Mouse (Mus musculus): ENCODE measurements around the gene Oprm1.
"Not testable (repeated sequence)": the region's sequence is repeated elsewhere in the genome, so short reads cannot be mapped to it uniquely, and the experiment has no call there.

Oprm1 gene

DNA sequence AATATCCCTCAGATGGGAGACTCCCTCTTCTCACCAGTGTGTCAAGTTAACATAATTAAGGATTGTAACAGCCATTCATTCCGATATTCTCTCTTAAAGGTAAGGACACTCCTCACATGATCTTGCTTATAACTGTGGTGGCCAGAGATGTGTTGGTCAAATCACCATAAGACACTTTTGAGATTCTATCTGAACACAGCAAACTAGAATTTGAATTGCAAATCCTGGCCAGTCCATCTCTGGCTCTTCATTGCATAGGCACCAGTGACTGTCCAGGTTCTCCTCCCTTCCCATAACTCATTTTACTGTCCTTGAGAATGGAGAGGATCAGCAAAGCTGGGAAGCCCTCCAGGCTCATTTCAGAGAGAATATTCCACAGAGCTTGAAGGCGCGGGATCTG is at the start of gene Oprm1:
TSS of gene Oprm1 (plus strand) at position 301 of the 400 bp plus-strand sequence.
- no peak for DNase-seq (ENCODE audit: low spot score in 2 of 2)

DNA sequence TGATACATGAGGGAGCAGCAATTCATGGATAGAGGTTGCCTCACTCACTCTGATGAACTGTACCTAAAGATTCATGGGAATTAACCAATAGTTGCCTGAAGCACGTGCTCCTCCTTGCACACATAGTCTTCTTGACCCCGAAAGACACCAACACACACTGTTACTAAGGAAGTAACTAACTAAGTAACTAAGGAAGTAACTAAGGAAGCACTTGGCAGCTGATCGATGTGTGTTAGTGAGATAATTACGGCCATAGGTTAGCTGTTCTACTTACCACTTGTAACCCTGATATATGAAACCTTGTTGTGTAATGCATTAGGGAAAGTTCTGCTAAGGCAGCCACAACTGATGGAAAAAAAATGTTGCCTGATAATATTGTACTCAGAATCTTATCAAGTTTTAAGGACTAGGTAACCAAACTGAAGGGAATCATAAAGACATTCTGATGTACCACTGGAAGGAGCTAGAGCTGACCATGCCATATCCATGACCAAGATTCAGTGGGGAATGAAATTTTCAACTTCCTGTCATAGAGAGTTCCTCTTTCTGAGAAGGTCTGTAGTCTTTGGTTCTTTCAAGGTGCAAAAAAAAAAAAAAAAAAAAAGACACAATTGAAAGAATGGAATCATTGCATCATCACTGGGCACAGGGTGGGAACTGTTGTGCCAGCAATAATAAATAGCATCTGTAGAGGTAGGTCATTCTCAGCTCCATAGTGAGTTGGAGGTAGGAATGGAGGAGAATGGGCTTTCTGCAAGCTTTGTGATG is 40.9 kb upstream of the Oprm1 start:
- DNase-seq (ENCODE audit: low spot score in 2 of 2), result no peak

GRCm38 (mm10) chr10:6723765-6724164 is 34.5 kb upstream of the Oprm1 start:
- no peak for DNase-seq (ENCODE audit: low spot score in 2 of 2)

DNA sequence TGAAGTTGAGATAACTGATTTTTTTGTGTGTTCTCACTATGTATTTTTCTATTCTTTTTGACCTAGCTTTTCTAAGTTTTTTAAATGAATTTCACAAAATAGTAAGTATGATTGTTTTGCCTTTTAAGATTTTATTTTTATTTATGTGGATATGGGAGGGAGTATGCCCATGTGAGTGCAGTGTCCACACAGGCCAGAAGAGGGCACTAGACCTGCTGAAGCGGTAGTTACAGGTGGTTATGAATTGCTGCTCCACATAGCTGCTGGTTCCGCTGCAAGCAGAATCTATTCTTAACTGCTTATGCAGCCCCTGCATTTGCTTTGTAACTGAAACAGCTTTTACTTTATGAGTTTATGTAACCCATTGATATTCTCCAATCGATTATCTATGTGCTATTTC is 29.8 kb upstream of the Oprm1 start:
- DNase-seq (ENCODE audit: low spot score in 2 of 2), result no peak

GRCm38 (mm10) chr10:6753375-6753774 is 4.9 kb upstream of the Oprm1 start:
- no peak for DNase-seq (ENCODE audit: low spot score in 2 of 2)

GRCm38 (mm10) chr10:6761287-6761811 is 3.0 kb downstream of the Oprm1 start, which contains the start of gene Gm10945:
Gene Gm10945 (minus strand): TSS chr10:6761761.
- DNase-seq (ENCODE audit: low spot score in 2 of 2), result no peak

GRCm38 (mm10) chr10:6788517-6789237 is 30.4 kb downstream of the Oprm1 start:
- DNase-seq (ENCODE audit: low spot score in 2 of 2), result peak; percentile 3 to 7

DNA sequence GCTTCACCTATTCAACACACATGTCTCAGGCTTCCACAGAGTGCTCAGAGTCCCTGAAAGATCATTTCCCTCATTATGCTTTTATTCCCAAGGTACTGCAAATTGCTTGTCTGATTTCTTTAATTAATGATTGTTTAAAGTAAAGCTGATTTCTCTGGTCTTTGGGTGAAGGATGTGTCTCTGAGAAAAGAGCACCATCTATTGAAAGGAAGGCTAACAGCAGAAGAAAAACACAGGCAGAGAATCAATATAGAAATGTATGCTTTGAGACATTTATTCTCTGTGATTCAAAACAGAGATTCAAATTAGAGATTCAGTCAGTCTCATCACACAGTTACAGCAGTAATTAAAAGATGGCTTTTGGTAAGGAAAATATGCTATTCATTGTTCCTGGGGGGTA is 31.9 kb downstream of the Oprm1 start:
- DNase-seq (ENCODE audit: low spot score in 2 of 2), result no peak

DNA sequence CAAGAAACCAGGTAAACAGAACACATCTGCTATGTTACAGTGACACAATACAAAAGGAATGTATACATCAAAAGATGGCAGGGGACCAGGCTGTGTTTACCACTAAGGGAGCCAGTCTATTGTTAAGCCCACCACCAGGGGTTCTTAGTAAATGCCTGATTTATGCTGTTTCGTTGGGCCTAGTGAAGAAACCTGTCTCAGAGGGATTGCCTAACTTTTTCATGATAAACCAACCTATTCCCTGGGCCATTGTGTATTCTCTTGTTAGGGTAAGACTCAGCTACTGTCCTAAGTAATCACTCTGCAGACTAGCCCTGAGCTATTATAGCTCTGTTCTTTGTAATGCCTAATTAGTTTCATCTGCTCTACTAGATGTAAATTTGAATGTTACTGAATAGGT is 62.3 kb downstream of the Oprm1 start:
- no peak for DNase-seq (ENCODE audit: low spot score in 2 of 2)

DNA sequence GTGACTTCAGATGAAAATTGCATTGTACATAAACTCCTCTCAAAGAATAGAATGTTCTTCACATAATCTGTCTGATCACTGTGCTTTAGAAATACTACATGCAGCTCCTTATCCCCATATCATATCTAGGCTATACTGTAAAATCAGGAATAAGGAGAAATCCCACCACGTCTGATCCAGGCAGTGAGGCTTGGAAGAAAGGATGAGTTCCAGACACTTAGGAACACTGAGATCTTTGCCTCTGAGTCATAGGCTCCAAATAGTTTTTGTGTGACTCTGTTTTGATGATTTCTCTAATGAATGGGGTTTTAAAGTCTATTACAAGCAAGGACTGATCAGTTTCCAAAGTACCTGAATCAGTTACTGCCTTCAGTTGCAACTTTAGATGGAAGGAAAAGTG is 83.9 kb downstream of the Oprm1 start:
- DNase-seq (ENCODE audit: low spot score in 2 of 2), result no peak

- DNase-seq (ENCODE audit: low spot score in 2 of 2), result no peak
Measured at GRCm38 (mm10) chr10:6846283-6846682, 88.0 kb downstream of the Oprm1 start.

DNA sequence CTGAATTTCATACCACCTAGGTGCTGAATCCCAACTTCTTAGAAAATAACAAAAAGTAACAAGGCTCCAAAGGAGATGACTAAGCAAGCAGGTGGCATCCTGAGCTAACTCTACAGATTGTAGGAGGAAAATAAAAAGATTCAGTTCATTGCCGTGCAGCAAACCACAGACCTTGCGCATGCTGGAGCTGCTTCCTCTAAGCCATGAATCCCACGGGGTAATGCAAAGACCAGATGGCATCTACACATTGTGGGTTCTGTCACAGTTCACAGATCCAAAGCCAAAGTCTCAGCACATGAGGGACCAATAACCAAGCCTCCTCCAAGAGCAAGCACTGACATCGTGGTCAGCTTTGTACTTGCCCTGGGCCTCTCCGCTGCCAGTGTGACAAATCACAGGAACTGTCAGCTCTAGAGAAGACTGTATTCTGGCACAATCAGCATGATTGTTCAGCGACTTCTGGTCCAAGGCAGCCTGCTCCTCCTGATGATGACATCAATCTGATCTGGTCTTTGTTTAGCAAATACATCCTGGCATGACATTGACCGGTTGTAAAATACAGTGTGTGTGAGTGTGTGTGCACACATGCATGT is 90.0 kb downstream of the Oprm1 start:
- DNase-seq (ENCODE audit: low spot score in 2 of 2), result no peak

DNA sequence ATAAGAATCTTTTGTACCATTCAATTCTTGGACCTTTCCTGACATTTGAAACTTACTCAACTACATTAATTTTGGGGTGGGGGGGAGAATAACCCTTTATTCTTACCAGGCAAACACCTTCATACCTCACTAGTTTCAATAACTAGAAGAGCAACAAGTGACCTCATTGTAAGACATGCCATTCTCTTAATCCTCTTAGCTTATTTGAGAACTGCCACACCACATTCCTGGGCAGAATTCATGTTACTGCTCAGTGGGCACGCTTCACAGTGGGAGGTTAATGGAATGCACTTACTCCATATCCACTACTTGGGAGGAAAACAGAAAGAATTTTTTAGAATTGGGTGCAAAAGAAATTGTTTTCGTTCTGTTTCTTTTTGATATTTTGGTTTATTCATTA is 90.5 kb downstream of the Oprm1 start:
- DNase-seq (ENCODE audit: low spot score in 2 of 2), result no peak

- DNase-seq (ENCODE audit: low spot score in 2 of 2), result no peak
Measured at GRCm38 (mm10) chr10:6855812-6856211, 97.5 kb downstream of the Oprm1 start.

GRCm38 (mm10) chr10:6871418-6872072 is 113.2 kb downstream of the Oprm1 start:
- no peak for DNase-seq (ENCODE audit: low spot score in 2 of 2)

DNA sequence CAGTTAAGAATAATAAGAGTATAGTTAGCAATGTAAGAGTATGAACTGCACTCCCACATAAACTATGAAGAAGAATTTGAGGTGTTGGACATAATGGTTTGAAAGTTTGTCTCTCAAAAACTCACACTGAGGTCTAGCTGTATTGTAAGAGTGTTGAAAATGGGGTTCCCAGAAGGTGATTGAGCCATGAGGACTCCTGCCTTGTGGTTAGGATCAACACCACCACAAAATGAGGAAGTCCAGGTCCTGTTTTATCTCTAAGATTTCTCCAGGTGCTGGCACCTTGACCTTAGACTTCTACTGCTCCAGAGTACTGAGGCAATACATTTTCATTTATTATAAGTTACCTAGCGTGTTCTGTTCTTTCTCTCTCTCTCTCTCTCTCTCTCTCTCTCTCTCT is 115.6 kb downstream of the Oprm1 start:
- no peak for DNase-seq (ENCODE audit: low spot score in 2 of 2)

DNA sequence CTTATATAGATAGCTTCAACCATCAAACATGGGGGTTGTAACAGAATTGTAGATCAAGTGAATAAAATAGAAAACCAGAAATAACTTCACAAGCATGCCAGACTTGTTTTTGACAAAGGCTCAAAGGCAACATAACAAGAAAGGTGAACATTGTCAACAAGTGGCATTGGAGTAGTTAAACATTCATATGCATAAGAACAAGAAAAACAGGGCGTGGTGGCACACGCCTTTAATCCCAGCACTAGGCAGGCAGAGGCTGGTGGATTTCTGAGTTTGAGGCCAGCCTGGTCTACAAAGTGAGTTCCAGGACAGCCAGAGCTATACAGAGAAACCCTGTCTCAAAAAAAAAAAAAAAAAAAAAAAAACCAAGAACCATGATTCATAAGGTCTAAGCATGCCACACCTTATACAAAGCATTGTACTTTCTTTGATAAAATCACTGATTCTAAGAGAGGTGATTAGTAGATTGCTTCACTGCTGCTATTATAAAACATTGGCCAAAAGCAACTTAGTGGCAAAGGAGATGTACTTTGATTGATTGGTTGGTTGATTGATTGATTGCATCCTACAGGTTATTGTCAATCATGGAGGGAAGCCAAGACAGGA is 120.1 kb downstream of the Oprm1 start:
- no peak for DNase-seq (ENCODE audit: low spot score in 2 of 2)

- not testable (repeated sequence) for DNase-seq (ENCODE audit: low spot score in 2 of 2)
Measured at GRCm38 (mm10) chr10:6882041-6882440, 123.7 kb downstream of the Oprm1 start.

DNA sequence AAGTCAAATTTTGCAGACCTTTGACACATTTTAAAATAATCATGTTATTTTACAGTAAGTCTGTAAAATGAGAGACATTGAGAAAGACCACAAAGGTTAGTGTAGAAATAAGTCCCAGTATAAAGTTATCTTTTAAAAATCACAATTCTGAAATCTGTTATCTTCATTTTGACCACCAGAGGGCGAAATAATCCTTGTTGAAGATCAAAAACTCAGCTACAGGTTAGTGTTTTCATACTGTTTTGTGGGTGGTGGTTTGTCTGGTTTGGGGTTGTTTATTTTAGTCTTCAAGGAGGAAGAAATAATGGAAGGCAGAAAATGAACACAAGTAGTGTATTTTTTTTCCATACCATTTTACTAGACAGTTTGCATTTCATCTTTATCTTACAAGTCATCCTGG is 127.2 kb downstream of the Oprm1 start:
- DNase-seq (ENCODE audit: low spot score in 2 of 2), result no peak

DNA sequence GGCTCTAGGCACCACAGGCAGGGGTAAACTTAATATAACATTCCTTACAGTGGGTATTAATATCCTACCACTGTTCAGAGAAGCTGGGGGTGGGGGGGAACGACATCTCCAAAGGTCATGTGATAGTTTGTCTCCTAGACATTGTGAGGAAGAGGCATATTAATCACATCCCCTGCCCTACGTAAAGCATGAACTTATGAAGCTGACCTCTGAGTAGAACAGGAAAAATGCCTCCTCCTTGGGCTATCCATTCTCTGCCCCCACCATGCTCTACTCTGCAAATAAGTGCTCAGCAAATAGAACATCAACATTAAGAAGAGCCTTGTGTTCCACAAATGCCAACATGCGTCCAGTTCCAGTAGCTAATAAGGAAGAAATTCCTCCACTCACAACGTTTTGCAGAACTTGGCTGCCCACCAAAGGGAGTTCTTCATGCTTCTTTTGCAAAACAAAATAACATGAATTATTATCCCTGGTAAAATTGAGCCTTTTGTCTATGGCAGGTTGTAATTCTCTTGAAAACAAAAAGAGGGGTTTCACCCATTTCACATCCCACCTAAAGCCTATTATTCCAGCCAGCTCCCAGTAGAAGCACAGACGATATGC is 131.4 kb downstream of the Oprm1 start:
- DNase-seq (ENCODE audit: low spot score in 2 of 2), result no peak

- no peak for DNase-seq (ENCODE audit: low spot score in 2 of 2)
Measured at GRCm38 (mm10) chr10:6890348-6891009, 132.2 kb downstream of the Oprm1 start.
